Mouse (Mus musculus) adipocyte (in vitro differentiated cells): Measurements from ENCODE around the gene Fbxo36.

Source experiments
- DNase-seq: peaks from one replicate; pipeline ENCODE4 v3.0.0-alpha.2; 2016; ENCODE audit warnings: low spot score

Gene Fbxo36

GRCm38 (mm10) chr1:84839309-84840017, at the start of gene Fbxo36:
Gene Fbxo36, plus strand, starts transcription at chr1:84839841.
- peak; percentile 97 for DNase-seq

DNA sequence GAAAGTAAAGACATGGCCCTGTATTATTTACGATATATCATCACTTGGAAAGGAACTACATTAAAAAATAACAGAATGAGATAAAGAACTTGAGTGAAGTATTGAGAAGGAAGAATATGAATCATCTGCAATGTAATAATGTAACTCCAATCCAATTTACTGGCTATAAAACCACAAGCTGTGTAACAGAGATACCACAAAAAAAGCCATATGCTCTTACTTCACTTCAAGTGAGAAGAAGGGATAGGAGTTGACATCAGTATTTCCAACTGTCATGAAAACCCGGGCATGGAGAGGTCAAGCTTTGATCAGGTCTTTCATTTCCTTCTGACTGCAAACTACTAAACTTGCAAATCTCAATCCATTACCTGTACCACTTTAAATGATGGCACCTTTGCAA, 48.2 kb upstream of the Fbxo36 start:
- DNase-seq, result no peak

GRCm38 (mm10) chr1:84795335-84795734, 44.3 kb upstream of the Fbxo36 start:
- DNase-seq, result no peak

- DNase-seq, result no peak
Observed at GRCm38 (mm10) chr1:84799166-84799565, 40.5 kb upstream of the Fbxo36 start.

GRCm38 (mm10) chr1:84803788-84804187, 35.9 kb upstream of the Fbxo36 start:
- no peak for DNase-seq

DNA sequence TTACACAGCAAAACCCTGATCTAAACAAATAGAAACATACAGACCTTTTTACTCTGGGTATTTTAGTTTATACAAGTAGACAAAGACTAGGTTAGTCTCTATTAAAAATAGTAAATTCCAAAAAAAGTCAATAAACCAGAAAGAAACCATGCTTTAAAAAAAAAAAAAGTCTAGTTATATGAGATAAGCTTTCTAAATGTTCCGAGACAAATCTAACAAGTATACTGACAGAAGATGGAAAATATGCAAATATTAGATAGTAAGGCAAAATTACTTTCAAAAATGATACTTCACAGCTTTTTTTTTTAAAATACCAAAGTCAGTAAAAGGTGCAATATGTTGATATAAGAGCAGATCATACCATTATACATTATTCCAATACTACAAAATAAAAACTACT, 22.0 kb upstream of the Fbxo36 start:
- DNase-seq, result no peak

GRCm38 (mm10) chr1:84825091-84825490, 14.6 kb upstream of the Fbxo36 start:
- DNase-seq, result no peak

DNA sequence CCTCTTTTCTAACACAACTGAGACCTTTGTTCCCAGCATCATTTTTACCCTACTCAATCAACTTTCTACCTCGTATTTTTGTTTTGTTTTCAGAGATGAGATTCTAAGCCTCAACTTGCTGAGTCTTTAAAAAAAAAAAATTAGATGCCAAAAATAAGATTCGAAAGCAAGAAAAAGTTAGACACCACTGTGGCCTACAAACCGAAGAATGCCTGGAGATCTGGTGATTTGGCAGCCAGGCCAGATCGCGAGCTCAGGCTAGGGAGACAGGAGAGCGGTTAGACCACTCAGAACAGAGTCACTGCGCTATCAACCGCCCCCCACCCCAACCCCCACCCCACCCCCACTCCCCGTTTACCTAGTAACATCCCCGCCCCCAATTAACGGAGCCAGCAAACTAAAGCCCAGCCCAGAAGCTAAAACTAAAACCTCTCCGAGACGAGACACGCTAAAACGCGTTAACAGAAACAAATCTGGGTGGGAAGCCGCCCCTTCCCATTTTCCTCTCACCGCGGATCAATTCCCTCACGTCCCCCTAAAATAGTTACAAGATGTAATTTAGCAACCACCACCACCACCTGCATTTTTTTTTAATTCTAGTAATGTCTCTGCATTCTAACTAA, 2.0 kb upstream of the Fbxo36 start:
- peak; percentile 40 for DNase-seq

DNA sequence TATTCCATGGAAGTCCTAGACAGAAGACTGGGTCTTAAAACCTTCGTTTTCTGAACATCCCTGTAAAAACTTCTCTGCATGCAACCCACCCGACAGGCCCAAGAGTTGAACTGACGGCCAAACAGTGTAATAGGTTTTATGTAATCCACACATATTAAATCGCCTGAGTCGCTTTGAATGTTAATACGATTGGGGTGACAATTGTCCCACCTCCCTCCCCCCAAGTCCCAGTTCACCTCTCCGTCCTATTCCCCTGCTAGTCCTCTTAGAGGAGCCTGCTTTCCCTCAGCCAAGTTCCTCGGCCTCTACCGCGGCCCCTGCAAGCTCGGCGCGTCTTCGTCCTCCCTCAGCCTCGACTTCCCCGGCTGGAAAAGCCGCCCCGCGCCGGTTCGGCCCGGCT, 1.5 kb upstream of the Fbxo36 start:
- peak; percentile 45 for DNase-seq

DNA sequence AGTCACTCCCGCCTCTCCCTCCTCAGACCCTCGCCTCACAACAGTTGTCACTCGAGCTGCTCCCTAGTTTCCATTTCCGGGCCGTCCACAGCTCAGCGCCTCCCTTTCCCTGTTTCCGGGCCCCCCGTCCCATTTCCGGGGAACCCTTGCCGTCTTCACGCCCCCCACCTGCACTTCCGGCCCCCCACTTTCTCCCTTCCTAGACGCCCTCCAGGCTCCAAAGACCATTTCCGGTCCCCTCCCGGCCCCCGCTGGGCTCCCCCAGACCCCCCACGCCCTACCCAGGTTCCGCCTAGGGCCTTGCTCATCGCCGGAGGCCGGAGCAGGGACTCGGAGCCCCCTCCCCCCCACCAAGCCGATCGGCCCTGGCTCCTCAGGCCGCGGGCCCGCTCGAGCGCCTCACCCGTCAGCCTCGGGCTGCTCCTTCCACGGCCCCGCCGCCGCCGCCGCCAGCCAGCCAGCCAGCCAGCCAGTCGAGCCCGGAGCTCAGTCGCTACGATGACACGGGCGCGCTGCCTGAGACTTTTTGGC, 955 bp upstream of the Fbxo36 start:
- DNase-seq, result peak; percentile 66

DNA sequence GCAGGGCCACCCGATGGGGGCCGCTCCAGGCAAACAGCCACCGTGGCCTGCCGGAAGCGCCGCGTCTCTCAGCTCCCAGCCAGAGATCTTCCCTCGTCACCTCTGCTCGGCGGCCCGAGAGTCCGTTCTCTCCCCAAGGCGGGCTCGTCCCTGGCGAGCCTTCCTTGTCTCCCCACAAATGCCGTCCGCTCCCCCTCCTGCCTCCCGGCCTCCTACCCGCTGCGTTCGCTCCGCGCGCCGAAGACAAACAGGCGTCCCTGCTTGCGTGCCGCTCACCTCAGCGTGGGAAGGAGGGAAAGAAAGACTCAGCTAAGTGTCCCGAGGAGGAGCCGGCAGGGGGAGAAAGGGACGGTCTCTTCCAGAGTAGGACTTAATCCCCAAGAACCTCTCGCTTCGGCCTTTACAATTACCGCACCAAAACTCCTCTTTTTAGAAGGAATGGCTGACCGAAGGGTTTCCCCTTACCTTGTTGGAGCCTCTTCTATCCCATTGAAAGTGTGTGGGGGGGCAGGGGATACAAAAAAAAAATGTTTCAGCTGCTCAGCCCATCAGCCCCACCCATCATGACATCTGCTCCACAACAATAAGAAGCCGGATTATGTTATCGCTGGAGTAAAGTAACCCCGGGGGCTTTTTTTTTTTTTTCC, 500 bp downstream of the Fbxo36 start, which contains the start of gene Trip12:
TSS of gene Trip12 (minus strand) at position 499 of the 647 bp plus-strand sequence.
- DNase-seq, result no peak

- DNase-seq, result no peak
Observed at GRCm38 (mm10) chr1:84841061-84841460, 1.4 kb downstream of the Fbxo36 start.

GRCm38 (mm10) chr1:84843366-84843765, 3.7 kb downstream of the Fbxo36 start:
- DNase-seq, result no peak

- DNase-seq, result no peak
Observed at GRCm38 (mm10) chr1:84847698-84848097, 8.1 kb downstream of the Fbxo36 start.

- DNase-seq, result no peak
Observed at GRCm38 (mm10) chr1:84848335-84848734, 8.7 kb downstream of the Fbxo36 start.

- no peak for DNase-seq
Observed at GRCm38 (mm10) chr1:84848801-84849455, 9.3 kb downstream of the Fbxo36 start.

DNA sequence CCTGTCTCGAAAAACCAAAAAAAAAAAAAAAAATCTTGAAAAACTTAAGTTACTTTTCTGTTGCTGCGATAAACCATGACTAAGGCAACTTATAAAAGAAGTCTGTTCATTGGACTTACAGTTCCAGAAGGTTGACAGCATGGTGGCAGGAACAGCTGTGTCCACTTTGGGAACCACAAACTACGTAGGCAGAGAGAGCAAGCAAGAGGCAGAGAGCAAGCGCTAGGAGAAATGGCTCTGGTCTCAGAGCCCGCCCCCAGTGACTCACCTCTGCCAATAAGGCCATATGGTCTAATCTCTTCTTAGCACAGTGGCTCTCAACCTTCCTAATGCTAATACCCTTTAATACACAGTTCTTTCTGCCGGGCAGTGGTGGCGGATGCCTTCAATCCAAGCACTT, 10.2 kb downstream of the Fbxo36 start:
- DNase-seq, result no peak

GRCm38 (mm10) chr1:84850471-84850870, 10.8 kb downstream of the Fbxo36 start:
- no peak for DNase-seq

DNA sequence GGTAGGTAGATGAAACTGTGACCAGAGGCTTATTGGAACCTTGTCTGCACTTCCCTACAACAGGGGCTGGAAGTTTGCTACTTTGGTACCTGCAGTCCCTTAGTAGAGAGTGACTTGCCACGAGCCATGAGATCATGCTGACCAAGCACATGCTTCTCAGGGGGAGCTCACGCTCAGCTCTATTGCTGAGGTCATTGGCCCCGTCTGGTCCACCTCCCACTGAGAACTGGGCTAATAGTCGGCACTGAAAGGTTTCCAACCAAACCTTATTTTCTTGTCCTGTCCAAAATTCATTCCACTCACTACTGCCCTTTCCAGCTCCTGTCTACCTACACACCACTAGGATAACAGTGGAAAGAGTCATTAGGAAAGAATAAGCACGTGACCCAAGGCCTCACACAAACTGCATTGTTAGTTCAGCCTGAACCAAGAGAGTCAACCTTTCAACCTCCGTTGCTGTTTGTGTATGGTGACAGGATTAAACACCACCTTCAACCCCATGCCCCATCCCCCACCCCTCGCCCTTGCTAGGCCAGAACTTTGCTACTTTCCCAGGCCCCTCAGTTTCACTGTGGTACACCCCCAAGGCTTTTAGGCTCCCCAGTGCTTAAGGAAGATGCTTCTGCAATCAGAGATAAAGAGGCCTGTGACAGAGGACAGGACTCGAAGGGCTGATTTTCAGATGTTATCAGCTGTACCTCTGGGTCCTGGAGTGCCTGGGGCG, 12.0 kb downstream of the Fbxo36 start:
- no peak for DNase-seq

DNA sequence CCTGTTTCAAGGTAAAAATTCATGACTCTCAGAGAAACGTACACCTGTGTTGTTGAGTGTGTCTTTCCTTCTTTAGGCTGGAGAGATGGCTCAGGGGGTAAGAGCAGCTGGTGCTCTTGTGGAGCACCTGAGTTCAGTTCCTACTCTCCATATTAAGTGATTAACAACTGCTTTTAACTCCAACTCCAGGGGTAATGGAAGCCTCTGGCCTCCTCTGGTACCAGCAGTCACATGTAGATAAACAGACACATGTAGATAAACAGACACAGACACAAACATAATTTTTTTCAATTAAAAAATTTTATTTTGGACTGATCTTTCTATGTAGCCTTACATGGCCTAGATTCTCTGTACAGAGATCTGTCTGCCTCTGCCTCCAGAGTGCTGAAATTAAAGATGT, 14.1 kb downstream of the Fbxo36 start:
- no peak for DNase-seq

- DNase-seq, result no peak
Observed at GRCm38 (mm10) chr1:84854966-84855365, 15.3 kb downstream of the Fbxo36 start.

GRCm38 (mm10) chr1:84855756-84856155, 16.1 kb downstream of the Fbxo36 start:
- DNase-seq, result no peak
